Mouse (Mus musculus) CH12.LX (cell line): ENCODE measurements at regions not wholly inside any gene's neighbourhood (a gene's known extent, or its start where the extent isn't known, plus 50 kb on each side); places are given as distances from the start of the nearest gene placed in this dataset.

Experiments
- DNase-seq: peaks from one replicate; pipeline ENCODE4 v3.0.0-alpha.2; 2013; ENCODE audit errors: extremely low read depth
- H3K27ac ChIP-seq: 2 replicates; pipeline ENCODE4 v1.5.1; 2012; ENCODE audit warnings: low read depth, mild to moderate bottlenecking, control low read depth, moderate library complexity; ENCODE audit not compliant: insufficient read depth
- H3K27me3 ChIP-seq: replicated peaks from 2 replicates; pipeline ENCODE3; 2012; ENCODE audit warnings: inconsistent platforms
- H3K36me3 ChIP-seq, 2 experiments: replicated peaks in 1 of 2; 2 replicates each; pipeline versions ENCODE3 to v1.6.1; 2012; ENCODE audit warnings: inconsistent platforms in 1 of 2, low read length in 1 of 2, mild to moderate bottlenecking in 1 of 2, mixed read lengths in 1 of 2, moderate library complexity in 1 of 2; ENCODE audit not compliant: control insufficient read depth in 1 of 2, insufficient read depth in 1 of 2
- H3K4me1 ChIP-seq, 2 experiments: 2 replicates each; pipeline ENCODE4 v1.6.1; 2012; ENCODE audit warnings: inconsistent platforms in 1 of 2, moderate library complexity in 1 of 2; ENCODE audit not compliant: insufficient read depth in 2 of 2, control insufficient read depth in 1 of 2
- H3K4me2 ChIP-seq: 2 replicates; pipeline ENCODE4 v1.6.1; 2012; ENCODE audit warnings: low read depth, mild to moderate bottlenecking, control low read depth; ENCODE audit not compliant: poor library complexity, insufficient read depth, severe bottlenecking
- H3K4me3 ChIP-seq, 3 experiments: fragments of 150-350 bp in 1 of 3; sonication (generic) in 1 of 3; replicated peaks in 1 of 3; 2 replicates each; pipeline versions ENCODE3 to v1.5.1; 2011 to 2012; ENCODE audit warnings: low read depth in 2 of 3, low read length in 2 of 3, mild to moderate bottlenecking in 2 of 3, moderate library complexity in 2 of 3, control low read depth in 1 of 3, improper control_type of control experiment in 1 of 3, inconsistent platforms in 1 of 3, mixed read lengths in 1 of 3; ENCODE audit not compliant: poor library complexity in 1 of 3
- H3K79me2 ChIP-seq: replicated peaks from 2 replicates; pipeline ENCODE4 v1.6.1; 2012; ENCODE audit warnings: mild to moderate bottlenecking, moderate library complexity; ENCODE audit not compliant: control insufficient read depth, poor library complexity, insufficient read depth, severe bottlenecking; ENCODE audit errors: extremely low read depth
- H3K9ac ChIP-seq: 2 replicates; pipeline ENCODE4 v1.6.1; 2012; ENCODE audit warnings: low read depth, mild to moderate bottlenecking, control low read depth, moderate library complexity; ENCODE audit not compliant: insufficient read depth
- H3K9me3 ChIP-seq: replicated peaks from 2 replicates; pipeline ENCODE3; 2012; ENCODE audit warnings: low read length, inconsistent platforms, mixed read lengths
- CHD1 ChIP-seq: IDR thresholded peaks from 2 replicates; pipeline ENCODE4 v1.6.1; 2012; ENCODE audit warnings: low read depth, low read length, improper control_type of control experiment, inconsistent platforms
- CTCF ChIP-seq, 2 experiments: IDR thresholded peaks in 1 of 2; conservative IDR thresholded peaks in 1 of 2; 2 replicates each; pipeline ENCODE4 v1.5.1; 2011 to 2012; ENCODE audit warnings: low read depth in 2 of 2, low read length in 2 of 2, improper control_type of control experiment in 1 of 2, inconsistent platforms in 1 of 2, mild to moderate bottlenecking in 1 of 2, moderate library complexity in 1 of 2
- E2F4 ChIP-seq: IDR thresholded peaks from 2 replicates; pipeline ENCODE4 v1.6.1; 2011; ENCODE audit warnings: low read depth, low read length, improper control_type of control experiment; ENCODE audit not compliant: insufficient replicate concordance
- ELF1 ChIP-seq: IDR thresholded peaks from 2 replicates; pipeline ENCODE4 v1.6.1; 2014; ENCODE audit warnings: low read depth, mild to moderate bottlenecking, inconsistent platforms, low read length, improper control_type of control experiment
- EP300 ChIP-seq: IDR thresholded peaks from 2 replicates; pipeline ENCODE4 v1.6.1; 2011; ENCODE audit warnings: low read length, improper control_type of control experiment
- ETS1 ChIP-seq: conservative IDR thresholded peaks from 2 replicates; pipeline ENCODE4 v1.6.1; 2012; ENCODE audit warnings: low read depth, mild to moderate bottlenecking, inconsistent platforms, low read length, improper control_type of control experiment, moderate library complexity
- JUN ChIP-seq: IDR thresholded peaks from 2 replicates; pipeline ENCODE4 v1.6.1; 2011; ENCODE audit warnings: low read depth, mild to moderate bottlenecking, low read length, improper control_type of control experiment, moderate library complexity; ENCODE audit not compliant: insufficient read depth
- KAT2A ChIP-seq: IDR thresholded peaks from 2 replicates; pipeline ENCODE4 v1.6.1; 2012; ENCODE audit warnings: low read length, improper control_type of control experiment, inconsistent platforms; ENCODE audit not compliant: insufficient replicate concordance
- MAFK ChIP-seq: IDR thresholded peaks from 2 replicates; pipeline ENCODE4 v1.6.1; 2011; ENCODE audit warnings: low read length, improper control_type of control experiment; ENCODE audit not compliant: insufficient replicate concordance
- MAX ChIP-seq: IDR thresholded peaks from 2 replicates; pipeline ENCODE4 v1.6.1; 2011; ENCODE audit warnings: low read length, improper control_type of control experiment
- MAZ ChIP-seq: IDR thresholded peaks from 2 replicates; pipeline ENCODE4 v1.6.1; 2012; ENCODE audit warnings: low read depth, mild to moderate bottlenecking, inconsistent platforms, low read length, improper control_type of control experiment, moderate library complexity
- MXI1 ChIP-seq: IDR thresholded peaks from 2 replicates; pipeline ENCODE4 v1.6.1; 2011; ENCODE audit warnings: mild to moderate bottlenecking, low read depth, low read length, improper control_type of control experiment
- NRF1 ChIP-seq: IDR thresholded peaks from 2 replicates; pipeline ENCODE4 v1.6.1; 2014; ENCODE audit warnings: low read depth, mild to moderate bottlenecking, inconsistent platforms, low read length, improper control_type of control experiment, moderate library complexity
- PAX5 ChIP-seq: IDR thresholded peaks from 2 replicates; pipeline ENCODE4 v1.6.1; 2012; ENCODE audit warnings: low read length, inconsistent platforms, mixed read lengths
- POLR2AphosphoS2 ChIP-seq: IDR thresholded peaks from 2 replicates; pipeline ENCODE4 v1.6.1; 2011; ENCODE audit warnings: low read depth, low read length, improper control_type of control experiment
- RCOR1 ChIP-seq: conservative IDR thresholded peaks from 2 replicates; pipeline ENCODE4 v1.6.1; 2012; ENCODE audit warnings: low read depth, mild to moderate bottlenecking, inconsistent platforms, low read length, improper control_type of control experiment
- SMC3 ChIP-seq: IDR thresholded peaks from 2 replicates; pipeline ENCODE4 v1.6.1; 2011; ENCODE audit warnings: low read depth, low read length, improper control_type of control experiment
- TBP ChIP-seq: conservative IDR thresholded peaks from 2 replicates; pipeline ENCODE4 v1.6.1; 2011; ENCODE audit warnings: low read depth, low read length, improper control_type of control experiment
- TCF12 ChIP-seq: IDR thresholded peaks from 2 replicates; pipeline ENCODE4 v1.6.1; 2014; ENCODE audit warnings: low read depth, mild to moderate bottlenecking, inconsistent platforms, low read length, improper control_type of control experiment
- USF2 ChIP-seq: conservative IDR thresholded peaks from 2 replicates; pipeline ENCODE4 v1.6.1; 2011; ENCODE audit warnings: low read depth, low read length, improper control_type of control experiment
- ZKSCAN1 ChIP-seq: IDR thresholded peaks from 2 replicates; pipeline ENCODE4 v1.6.1; 2012; ENCODE audit warnings: low read depth, inconsistent platforms, low read length, improper control_type of control experiment, borderline replicate concordance
- ZMIZ1 ChIP-seq: IDR thresholded peaks from 2 replicates; pipeline ENCODE4 v1.6.1; 2012; ENCODE audit warnings: low read depth, mild to moderate bottlenecking, inconsistent platforms, low read length, improper control_type of control experiment
- ZNF384 ChIP-seq: IDR thresholded peaks from 2 replicates; pipeline ENCODE4 v1.6.1; 2012; ENCODE audit warnings: low read depth, low read length, improper control_type of control experiment, inconsistent platforms
- dilution Hi-C: fragments of 300-500 bp; cut with MboI; formaldehyde crosslinking; loops from 2 replicates; pipeline ENCODE4 v1.14.3; 2020; ENCODE audit warnings: low sequenced_read_pairs; ENCODE audit not compliant: extremely low pct_unique_long_range_greater_than_20kb, extremely low pct_ligation_motif_present
- in situ Hi-C: fragments of 300-500 bp; cut with MboI; formaldehyde crosslinking; loops from 3 replicates; pipeline ENCODE4 v1.14.3; 2019; ENCODE audit warnings: low sequenced_read_pairs, low pct_ligation_motif_present, low pct_unique_long_range_greater_than_20kb, mixed read lengths

DNA sequence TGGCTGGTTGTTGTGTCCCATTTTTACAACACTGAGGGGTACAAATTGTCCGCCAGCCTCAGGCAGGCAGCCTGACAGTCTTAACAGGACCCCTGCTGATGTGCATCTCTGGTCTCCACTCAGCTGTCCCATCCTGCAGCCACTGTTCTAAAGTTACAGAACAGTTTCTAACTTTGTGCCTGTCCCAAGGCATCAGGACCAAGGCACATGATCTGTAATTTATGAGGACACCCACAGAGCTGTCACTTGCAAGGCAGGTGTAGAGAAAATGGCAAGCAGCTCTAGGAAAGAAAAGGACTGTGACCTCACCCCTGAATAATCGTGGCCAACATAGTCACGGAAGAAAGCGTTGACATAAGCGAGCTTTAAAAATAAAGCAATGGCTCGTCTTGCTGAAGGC is 93.0 kb upstream of the Vgll2 start:
- Histone ChIP-seq H3K4me2 (no peak overlapping the region), H3K27ac (no peak overlapping the region)

DNA sequence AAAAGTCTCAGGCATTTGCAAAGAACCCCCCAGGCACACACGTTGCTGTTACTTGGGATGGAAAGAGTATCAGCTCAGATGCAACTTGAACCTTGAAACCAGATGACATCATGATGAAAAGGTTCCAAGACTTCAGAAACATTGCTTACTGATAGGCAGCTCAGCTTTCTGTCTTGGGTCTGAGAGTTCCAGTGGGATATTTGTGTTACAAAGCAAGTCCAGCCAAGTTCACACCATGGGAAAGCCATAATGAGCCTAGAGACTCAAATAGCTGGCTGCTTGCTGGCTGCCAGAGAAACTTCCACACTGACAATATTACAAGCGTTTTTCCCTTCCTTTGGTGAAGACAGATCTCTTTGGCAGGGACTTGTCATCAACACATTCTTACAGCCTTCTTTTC is 92.0 kb upstream of the Vgll2 start:
- H3K36me3 ChIP-seq, result no peaks in the 10 kb centered on the region
- no peak overlapping the region for H3K9ac ChIP-seq
- dilution Hi-C loops (no loop called here), in situ Hi-C loops (no loop called here)
- H3K27ac ChIP-seq, result no peak overlapping the region
- H3K27me3 ChIP-seq, result no peaks in the 10 kb centered on the region
- H3K4me3 ChIP-seq, result no peak overlapping the region
- DNase-seq, result no peak
- H3K79me2 ChIP-seq, result no peaks in the 10 kb centered on the region
- no peaks in the 10 kb centered on the region for H3K9me3 ChIP-seq
- no peak overlapping the region for H3K4me2 ChIP-seq
- no peaks in the 10 kb centered on the region for H3K4me1 ChIP-seq
- no peak for TF ChIP-seq SMC3
- no peak for TF ChIP-seq RCOR1
- TF ChIP-seq KAT2A, result no peak
- TF ChIP-seq ZMIZ1, result no peak
- TF ChIP-seq POLR2AphosphoS2, result no peak
- TF ChIP-seq MAX, result no peak
- no peak for TF ChIP-seq ELF1
- TF ChIP-seq EP300, result no peak
- no peak for TF ChIP-seq CHD1
- no peak for TF ChIP-seq TBP

More for the DNA sequence above, 93.0 kb upstream of the Vgll2 start:
- no peak overlapping the region for H3K4me3 ChIP-seq
- H3K27me3 ChIP-seq, result no peaks in the 10 kb centered on the region
- in situ Hi-C loops (no loop called here), dilution Hi-C loops (no loop called here)
- H3K79me2 ChIP-seq, result no peaks in the 10 kb centered on the region
- no peaks in the 10 kb centered on the region for H3K36me3 ChIP-seq
- no peaks in the 10 kb centered on the region for H3K9me3 ChIP-seq
- DNase-seq, result no peak
- H3K4me1 ChIP-seq, result no peaks in the 10 kb centered on the region
- no peak for TF ChIP-seq E2F4
- no peak for TF ChIP-seq MAZ
- no peak for TF ChIP-seq USF2
- no peak for TF ChIP-seq ZNF384
- no peak for TF ChIP-seq ELF1
- TF ChIP-seq ZMIZ1, result no peak
- TF ChIP-seq TCF12, result no peak
- no peak overlapping the region for H3K9ac ChIP-seq

DNA sequence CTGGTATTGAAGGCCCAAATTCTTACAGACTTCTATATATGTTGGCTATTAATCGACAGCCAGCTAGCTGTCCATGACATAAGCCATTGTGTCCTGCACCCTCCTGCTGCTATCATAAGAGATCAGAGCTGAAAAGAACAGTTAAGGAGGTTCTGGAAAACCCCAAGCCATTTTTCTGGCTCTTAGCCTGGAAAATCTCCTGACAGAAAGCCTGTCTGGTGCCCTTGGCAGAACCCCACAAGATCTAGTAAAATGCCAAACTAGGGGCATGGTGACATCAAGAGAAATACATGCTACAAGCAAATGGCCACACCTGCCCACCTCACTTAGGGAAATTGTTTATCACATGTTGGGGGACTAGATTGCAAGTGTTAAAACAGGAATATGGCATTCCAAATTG is 91.6 kb upstream of the Vgll2 start:
- no peaks in the 10 kb centered on the region for H3K9me3 ChIP-seq
- no peak overlapping the region for H3K4me2 ChIP-seq
- no peaks in the 10 kb centered on the region for H3K27me3 ChIP-seq
- no peak for TF ChIP-seq USF2
- TF ChIP-seq TCF12, result no peak
- TF ChIP-seq CTCF (conservative IDR thresholded peaks at IDR 0.05 in 1 of 2, IDR thresholded peaks at IDR 0.05 in 1 of 2; ENCODE audit: low read depth in 2 of 2, low read length in 2 of 2), result no peak
- TF ChIP-seq SMC3, result no peak
- TF ChIP-seq ZKSCAN1, result no peak
- no peak for TF ChIP-seq ELF1
- TF ChIP-seq JUN, result no peak
- TF ChIP-seq NRF1, result no peak
- no peak for TF ChIP-seq ETS1
- TF ChIP-seq E2F4, result no peak
- no peak for TF ChIP-seq POLR2AphosphoS2
- TF ChIP-seq MAX, result no peak
- no peak for TF ChIP-seq MXI1
- TF ChIP-seq PAX5, result no peak
- TF ChIP-seq ZNF384, result no peak
- no peak for TF ChIP-seq MAZ
- no peak for TF ChIP-seq MAFK
- no peak for TF ChIP-seq KAT2A
- dilution Hi-C loops, result no loop called here
- in situ Hi-C loops, result no loop called here
- no peaks in the 10 kb centered on the region for H3K4me1 ChIP-seq
- no peak overlapping the region for H3K4me3 ChIP-seq
- H3K9ac ChIP-seq, result no peak overlapping the region
- DNase-seq, result no peak
- H3K36me3 ChIP-seq, result no peaks in the 10 kb centered on the region
- H3K27ac ChIP-seq, result no peak overlapping the region
- no peaks in the 10 kb centered on the region for H3K79me2 ChIP-seq
